Mouse (Mus musculus) sigmoid colon, adult 10 weeks (tissue): Measurements from ENCODE around the gene Cebpz. TPM values are rescaled to one million over a fixed set of nuclear protein-coding genes. Genes with fewer than 3 reads are reported as not detected.

ENCODE experiments used
- polyA plus RNA-seq: library from polyadenylated mRNA; stranded (reverse); fragments of 350-450 nt; fragmentation: Illumina TruSeq; extraction: RNeasy Lipid Tissue Mini Kit (QIAGEN cat#74804); gene quantifications from one replicate; pipeline ENCODE4 v1.2.3, GENCODE M21; 2014; ENCODE audit warnings: low read depth, low replicate concordance

Gene Cebpz
- polyA plus RNA-seq, result 60.0 TPM

GRCm38 (mm10) chr17:78936466-78937228 is at the start of gene Cebpz, which contains the start of gene Ndufaf7:
TSS of gene Cebpz (minus strand) at chr17:78937066.
TSS of gene Ndufaf7 (plus strand) at chr17:78937136.

DNA sequence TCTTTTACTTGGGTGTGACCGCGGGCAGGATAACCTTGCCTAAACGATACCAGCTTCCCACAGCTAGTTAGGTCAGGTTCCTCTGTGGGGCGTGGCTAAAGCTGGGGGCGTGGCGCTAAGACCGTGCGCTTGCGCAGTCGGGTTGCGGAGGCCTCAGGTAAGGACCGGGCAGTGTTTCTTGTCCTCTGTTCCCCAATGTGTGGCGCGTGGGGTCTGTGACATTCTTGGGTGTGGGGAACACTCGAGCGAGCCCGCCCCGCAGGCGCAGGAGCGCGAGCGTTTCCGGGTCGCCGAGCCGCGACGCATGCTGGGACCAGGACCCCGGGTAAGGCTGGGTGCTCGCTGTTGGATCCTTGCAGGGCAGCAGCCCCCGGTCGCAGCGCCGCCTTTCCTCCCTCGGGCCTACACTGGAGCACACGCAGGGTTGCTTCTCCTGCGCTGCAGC is 20.5 kb downstream of the Cebpz start, which contains the start of gene Cebpzos:
Cebpzos (plus strand) TSS at position 132 of the 445 bp plus-strand sequence.

GRCm38 (mm10) chr17:78906892-78907291 is 30.0 kb downstream of the Cebpz start, which contains the start of gene Sult6b1:
TSS of gene Sult6b1 (minus strand) at chr17:78906992.

GRCm38 (mm10) chr17:78882401-78883112 is 54.3 kb downstream of the Cebpz start, which contains the start of gene Eif2ak2:
TSS of gene Eif2ak2 (minus strand) at chr17:78882573.

Other genes starting within 250 kb of the Cebpz start
- gene Strn, start 199.9 kb downstream of the Cebpz start, polyA plus RNA-seq, result 50.2 TPM
- gene Heatr5b, start 101.7 kb downstream of the Cebpz start, polyA plus RNA-seq, result 10.4 TPM
- gene Gpatch11, start 101.5 kb downstream of the Cebpz start, polyA plus RNA-seq, result 19.9 TPM
- 95.5 TPM for gene Eif2ak2, start 54.5 kb downstream of the Cebpz start, polyA plus RNA-seq
- gene Sult6b1, start 30.1 kb downstream of the Cebpz start, polyA plus RNA-seq, result not detected
- 65.9 TPM for gene Cebpzos, start 20.6 kb downstream of the Cebpz start, polyA plus RNA-seq
- 49.0 TPM for gene Ndufaf7, start 70 bp upstream of the Cebpz start, polyA plus RNA-seq
- gene Prkd3, start 83.8 kb upstream of the Cebpz start, polyA plus RNA-seq, result 31.5 TPM
- 32.2 TPM for gene Qpct, start 114.8 kb upstream of the Cebpz start, polyA plus RNA-seq